Mouse (Mus musculus): ENCODE measurements at regions not wholly inside any gene's neighbourhood (a gene's known extent, or its start where the extent isn't known, plus 50 kb on each side); places are given as distances from the start of the nearest gene placed in this dataset.

DNA sequence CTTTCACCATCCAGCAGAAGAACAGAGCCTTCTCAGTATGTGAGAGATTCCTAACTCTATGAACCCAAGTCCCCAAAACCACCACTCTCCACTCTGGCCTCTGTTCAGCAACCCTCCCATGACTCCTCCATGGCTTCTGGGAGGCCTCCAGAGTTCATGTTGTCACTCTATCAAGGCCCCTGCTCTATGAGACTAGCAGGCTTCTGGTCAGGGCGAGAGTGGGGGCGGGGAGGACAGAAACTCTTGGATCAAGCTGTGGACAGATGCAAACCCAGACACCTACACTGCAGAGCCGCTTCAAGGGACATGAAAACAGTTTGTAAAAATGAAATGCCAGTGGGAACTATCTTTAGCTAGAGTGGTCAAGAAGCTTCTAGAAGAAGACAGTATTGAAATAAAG is 170.2 kb downstream of the Rybp start:
- H3K27me3 ChIP-seq: peaks cover 3% of the 10 kb centered on the region; the same call in 1 of the 2 replicates
- H3K4me3 ChIP-seq: no peak overlapping the region
- 85% methylated on average over 3 of the region's 3 CpGs for WGBS
- H3K9me3 ChIP-seq: no peaks in the 10 kb centered on the region; the same call in 1 of the 2 replicates
- H3K9ac ChIP-seq: no peak overlapping the region
- no peak overlapping the region for H3K4me2 ChIP-seq (replicated peaks)
- peaks cover 20% of the 10 kb centered on the region for H3K4me1 ChIP-seq
- no peaks in the 10 kb centered on the region for H3K36me3 ChIP-seq
- no peak for ATAC-seq (ENCODE audit: insufficient number of reproducible peaks, insufficient read depth, low FRiP score, low TSS enrichment)
- no peak overlapping the region for H3K27ac ChIP-seq

DNA sequence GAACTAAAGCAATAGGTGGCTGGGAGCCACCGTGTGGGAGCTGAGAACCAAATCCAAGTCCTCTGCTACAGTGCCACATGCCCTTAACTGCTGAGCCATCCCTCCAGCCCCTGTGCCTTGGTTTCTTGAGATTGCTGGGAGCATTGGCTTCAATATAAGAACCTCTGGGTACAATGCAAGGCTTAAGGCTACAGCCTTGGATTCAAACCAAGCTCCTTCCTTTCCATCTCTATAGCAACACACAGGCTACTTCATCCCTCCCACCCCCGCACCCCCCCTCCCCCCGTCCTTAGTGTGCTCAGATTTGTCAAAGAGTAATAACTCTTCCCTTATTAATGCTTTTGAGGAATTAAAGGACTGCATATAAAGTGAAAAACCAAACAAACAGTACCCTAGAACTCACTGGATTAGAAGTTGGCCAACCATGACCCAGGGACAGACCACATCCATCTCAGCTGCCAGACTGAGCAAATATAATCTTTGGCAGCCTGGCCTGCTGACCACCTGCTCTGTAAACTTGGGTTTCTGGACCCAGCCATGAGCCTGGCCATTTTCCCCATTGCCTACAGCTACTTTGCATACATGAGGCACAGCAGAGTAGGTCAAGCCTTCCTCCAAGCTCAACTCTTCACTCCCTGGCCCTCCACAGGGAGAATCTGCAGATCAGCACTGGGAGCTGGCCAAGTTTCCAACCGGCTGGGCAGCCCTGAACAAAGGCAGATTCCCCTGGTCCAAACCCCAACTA is 173.7 kb downstream of the Rybp start:
- no peaks in the 10 kb centered on the region for H3K27me3 ChIP-seq
- no peak overlapping the region for H3K27ac ChIP-seq
- H3K4me3 ChIP-seq: no peak overlapping the region
- ATAC-seq (ENCODE audit: insufficient number of reproducible peaks, insufficient read depth, low FRiP score, low TSS enrichment): no peak
- H3K36me3 ChIP-seq: no peaks in the 10 kb centered on the region
- 72% methylated on average over 4 of the region's 4 CpGs for WGBS
- H3K9me3 ChIP-seq: no peaks in the 10 kb centered on the region; the same call in 1 of the 2 replicates
- no peak overlapping the region for H3K9ac ChIP-seq
- H3K4me2 ChIP-seq (replicated peaks): no peak overlapping the region
- 0 out of 2 replicates have a peak, but pooled peaks cover 3% of the 10 kb centered on the region for H3K4me1 ChIP-seq

DNA sequence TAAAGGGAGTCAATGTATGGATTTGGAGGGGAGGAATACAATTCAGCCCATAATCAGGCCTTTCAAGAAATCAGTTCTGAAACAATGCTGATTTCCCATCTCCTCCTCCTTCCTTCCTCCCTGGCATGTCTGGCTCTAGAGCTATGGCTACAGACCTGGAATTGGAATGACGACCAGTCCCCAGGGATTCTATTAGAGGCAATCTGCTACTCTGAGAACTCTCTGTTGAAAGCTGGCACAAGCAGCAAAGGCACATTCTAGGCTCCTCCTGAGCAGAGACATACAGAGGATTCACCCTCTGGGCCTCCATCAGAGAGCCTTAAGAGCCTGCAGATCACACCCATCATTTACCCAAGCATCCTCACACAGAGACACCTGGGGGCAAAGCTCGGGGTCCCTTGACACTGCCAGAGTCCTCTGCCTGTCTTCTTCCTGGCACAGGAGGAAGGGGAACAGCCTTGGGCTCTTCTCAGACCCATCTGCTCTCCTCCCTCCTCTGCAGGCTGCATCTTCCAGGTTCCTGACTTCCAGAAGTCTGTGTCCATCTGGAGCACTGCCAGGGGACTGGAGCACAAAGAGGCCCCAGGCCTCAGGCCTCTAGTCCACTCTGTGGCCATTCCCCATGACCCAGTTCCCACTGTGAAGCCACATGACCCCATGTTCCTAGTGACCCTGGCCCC is 176.2 kb downstream of the Rybp start:
- Histone ChIP-seq H3K27me3 (no peaks in the 10 kb centered on the region), H3K9ac (no peak overlapping the region), H3K27ac (no peak overlapping the region), H3K36me3 (no peaks in the 10 kb centered on the region), H3K4me3 (no peak overlapping the region), H3K4me2 (replicated peaks) (no peak overlapping the region), H3K4me1 (no peaks in the 10 kb centered on the region), H3K9me3 (no peaks in the 10 kb centered on the region)
- WGBS: 54% methylated on average over 2 of the region's 2 CpGs
- no peak for ATAC-seq (ENCODE audit: insufficient number of reproducible peaks, insufficient read depth, low FRiP score, low TSS enrichment)

DNA sequence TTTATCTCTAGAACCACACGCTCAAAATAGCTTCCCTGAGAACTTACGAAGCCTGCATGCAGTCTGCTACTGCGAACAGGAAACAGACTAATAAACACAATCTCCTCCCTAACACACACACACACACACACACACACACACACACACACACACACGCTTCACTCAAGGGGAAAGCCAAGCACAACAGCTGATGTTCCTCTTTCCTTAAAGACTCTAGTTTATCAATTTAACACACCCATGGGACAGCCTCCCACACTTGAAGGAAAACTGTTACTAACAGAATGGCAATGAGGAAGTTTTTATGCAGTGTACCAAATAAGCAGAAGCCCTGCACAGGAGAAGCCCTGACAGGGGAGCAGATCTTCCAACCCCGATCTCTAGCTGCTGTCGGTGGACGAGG is 177.3 kb downstream of the Rybp start:
- H3K27me3 ChIP-seq: no peaks in the 10 kb centered on the region
- H3K4me3 ChIP-seq: no peak overlapping the region
- no peak for ATAC-seq (ENCODE audit: insufficient number of reproducible peaks, insufficient read depth, low FRiP score, low TSS enrichment)
- H3K9ac ChIP-seq: no peak overlapping the region
- WGBS: 64% methylated on average over 7 of the region's 7 CpGs
- no peaks in the 10 kb centered on the region for H3K9me3 ChIP-seq
- H3K4me1 ChIP-seq: no peaks in the 10 kb centered on the region
- H3K36me3 ChIP-seq: no peaks in the 10 kb centered on the region
- H3K27ac ChIP-seq: no peak overlapping the region
- no peak overlapping the region for H3K4me2 ChIP-seq (replicated peaks)

DNA sequence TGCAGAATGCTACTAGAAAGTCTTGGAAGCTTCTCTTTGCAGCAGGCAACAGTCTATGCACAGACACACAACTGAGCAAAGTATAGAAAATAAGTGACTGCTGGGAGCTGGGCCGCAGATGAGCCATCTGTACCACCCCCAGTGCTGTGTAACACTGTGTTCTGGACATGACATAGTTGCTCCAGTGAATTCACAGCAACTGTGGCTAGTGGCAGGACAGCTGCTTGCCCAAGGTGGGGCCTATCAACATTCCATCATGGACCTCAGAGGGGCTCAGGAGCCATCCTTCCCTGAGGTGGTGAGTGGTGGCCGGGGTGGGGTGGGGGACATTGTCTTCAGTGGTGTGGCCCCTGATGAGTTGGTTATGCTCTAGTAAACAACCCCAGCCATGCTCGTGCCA is 177.9 kb downstream of the Rybp start:
- Histone ChIP-seq H3K36me3 (no peaks in the 10 kb centered on the region), H3K9ac (no peak overlapping the region), H3K4me3 (no peak overlapping the region), H3K9me3 (no peaks in the 10 kb centered on the region), H3K4me2 (replicated peaks) (no peak overlapping the region), H3K27me3 (no peaks in the 10 kb centered on the region), H3K27ac (no peak overlapping the region), H3K4me1 (no peaks in the 10 kb centered on the region)
- WGBS: 69% methylated on average over 3 of the region's 3 CpGs
- no peak for ATAC-seq (ENCODE audit: insufficient number of reproducible peaks, insufficient read depth, low FRiP score, low TSS enrichment)

DNA sequence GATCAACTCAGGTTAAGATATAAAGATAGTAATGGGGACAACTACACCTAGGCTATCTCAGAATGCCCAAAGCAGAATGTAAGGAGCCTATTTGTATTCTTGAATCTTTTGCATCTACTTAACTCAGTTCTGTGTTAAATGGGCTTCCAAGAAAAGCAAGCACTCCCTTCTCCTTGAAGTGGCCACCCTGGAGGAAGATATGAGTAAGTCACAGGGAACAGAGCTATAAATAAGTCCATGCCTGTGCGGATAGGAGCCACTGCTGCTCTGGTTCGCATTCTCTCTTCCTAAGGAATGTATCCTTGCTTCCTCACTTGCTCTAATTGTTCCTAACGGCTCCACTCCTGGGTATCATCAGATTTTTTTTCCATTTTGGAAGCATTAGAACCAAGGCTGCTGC is 179.8 kb downstream of the Rybp start:
- H3K4me2 ChIP-seq (replicated peaks): no peak overlapping the region
- no peak overlapping the region for H3K27ac ChIP-seq
- no peak overlapping the region for H3K4me3 ChIP-seq
- 56% methylated on average over 3 of the region's 3 CpGs for WGBS
- no peak for ATAC-seq (ENCODE audit: insufficient number of reproducible peaks, insufficient read depth, low FRiP score, low TSS enrichment)
- H3K4me1 ChIP-seq: no peaks in the 10 kb centered on the region
- no peaks in the 10 kb centered on the region for H3K27me3 ChIP-seq
- no peaks in the 10 kb centered on the region for H3K9me3 ChIP-seq
- H3K36me3 ChIP-seq: no peaks in the 10 kb centered on the region
- no peak overlapping the region for H3K9ac ChIP-seq

DNA sequence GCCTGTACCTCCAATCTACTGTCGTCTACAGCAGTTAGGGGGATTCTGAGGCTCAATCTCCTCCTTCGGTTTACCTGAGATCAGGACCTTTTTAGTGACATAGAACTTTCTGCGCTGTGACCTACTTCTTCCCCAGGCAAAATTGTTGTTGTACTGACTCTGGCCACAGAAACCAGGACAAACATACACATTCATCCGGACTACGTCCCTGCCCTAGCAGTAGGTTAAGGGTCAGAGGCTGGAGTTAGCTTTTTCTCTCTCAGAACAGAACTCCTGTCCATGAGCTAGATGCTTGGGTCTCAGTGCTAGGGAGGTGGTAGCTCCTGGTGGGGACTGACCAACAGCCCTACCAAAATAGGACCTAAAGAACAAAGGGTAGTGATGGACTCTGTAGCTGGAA is 180.2 kb downstream of the Rybp start:
- Histone ChIP-seq H3K9ac (no peak overlapping the region), H3K9me3 (no peaks in the 10 kb centered on the region), H3K4me3 (no peak overlapping the region), H3K4me2 (replicated peaks) (no peak overlapping the region), H3K27me3 (no peaks in the 10 kb centered on the region), H3K36me3 (no peaks in the 10 kb centered on the region), H3K27ac (no peak overlapping the region), H3K4me1 (no peaks in the 10 kb centered on the region)
- no peak for ATAC-seq (ENCODE audit: insufficient number of reproducible peaks, insufficient read depth, low FRiP score, low TSS enrichment)
- 70% methylated on average over 5 of the region's 5 CpGs for WGBS

DNA sequence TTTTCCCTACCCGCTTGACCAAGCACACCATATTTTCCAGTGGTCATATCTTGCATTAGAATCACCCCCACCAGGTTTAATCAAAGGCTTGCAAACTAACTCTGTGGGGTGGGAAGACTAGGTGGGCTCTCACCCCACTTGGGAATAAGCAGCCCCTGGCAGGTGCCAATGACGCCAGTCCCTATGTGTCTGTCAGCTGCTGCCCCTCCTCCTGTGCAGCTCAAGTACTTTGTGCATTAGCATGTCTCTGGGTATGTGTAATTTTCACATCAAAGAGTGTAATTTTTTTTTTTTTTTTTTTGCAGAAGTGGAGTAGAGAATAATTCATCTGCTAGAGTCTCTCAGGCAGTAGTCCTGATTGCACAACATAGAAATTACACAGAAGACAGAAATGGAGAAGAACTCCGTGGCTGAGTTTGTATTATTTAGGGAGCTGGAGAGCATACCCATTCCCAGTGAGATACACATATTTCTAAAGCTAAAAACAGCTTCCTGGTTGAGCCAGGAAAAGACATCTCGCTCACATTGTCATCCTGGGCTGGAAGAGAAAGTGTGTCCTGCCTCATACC is 186.6 kb downstream of the Rybp start:
- ATAC-seq (ENCODE audit: insufficient number of reproducible peaks, insufficient read depth, low FRiP score, low TSS enrichment): no peak
- Histone ChIP-seq H3K4me3 (no peak overlapping the region), H3K36me3 (no peaks in the 10 kb centered on the region), H3K9ac (no peak overlapping the region), H3K4me1 (no peaks in the 10 kb centered on the region), H3K4me2 (replicated peaks) (no peak overlapping the region), H3K27me3 (0 out of 2 replicates have a peak, but pooled peaks cover 4% of the 10 kb centered on the region), H3K27ac (no peak overlapping the region), H3K9me3 (no peaks in the 10 kb centered on the region)
- WGBS: 80% methylated on average over 4 of the region's 4 CpGs

DNA sequence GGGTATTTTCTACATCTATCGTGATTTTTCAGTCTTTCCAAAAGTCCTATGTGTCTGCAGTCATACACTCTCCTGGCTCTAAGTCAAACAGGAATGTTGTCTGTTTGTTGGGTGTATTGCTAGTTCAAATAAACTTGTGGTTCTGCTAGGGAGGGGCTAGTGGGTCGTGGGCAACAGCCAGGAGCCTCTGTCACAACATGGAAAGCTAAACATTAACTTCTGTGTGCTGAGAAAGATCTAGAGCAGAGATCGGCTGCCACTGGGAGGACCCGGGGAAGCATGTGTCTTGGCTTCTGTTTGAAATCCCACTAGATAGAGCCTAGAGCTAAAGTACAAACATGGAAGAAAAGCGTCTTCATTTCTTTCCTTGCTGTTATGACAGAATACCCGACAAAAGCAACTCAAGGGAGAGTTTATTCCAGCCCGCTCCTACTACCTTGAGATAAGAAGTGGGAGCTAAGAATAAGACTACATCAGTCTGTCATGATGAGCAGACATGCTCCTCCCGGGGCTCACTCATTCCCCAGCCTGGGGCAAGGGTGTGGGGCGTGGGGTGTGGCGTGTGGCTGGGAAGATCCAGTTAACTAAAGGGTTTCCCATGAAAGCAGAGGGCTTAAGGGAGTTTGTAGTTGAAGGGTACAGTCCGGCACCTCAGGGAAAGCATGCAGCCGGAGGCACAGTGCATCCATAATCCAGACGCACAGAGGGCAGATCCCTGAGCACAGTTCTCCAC is 190.7 kb downstream of the Rybp start:
- 76% methylated on average over 13 of the region's 13 CpGs for WGBS

DNA sequence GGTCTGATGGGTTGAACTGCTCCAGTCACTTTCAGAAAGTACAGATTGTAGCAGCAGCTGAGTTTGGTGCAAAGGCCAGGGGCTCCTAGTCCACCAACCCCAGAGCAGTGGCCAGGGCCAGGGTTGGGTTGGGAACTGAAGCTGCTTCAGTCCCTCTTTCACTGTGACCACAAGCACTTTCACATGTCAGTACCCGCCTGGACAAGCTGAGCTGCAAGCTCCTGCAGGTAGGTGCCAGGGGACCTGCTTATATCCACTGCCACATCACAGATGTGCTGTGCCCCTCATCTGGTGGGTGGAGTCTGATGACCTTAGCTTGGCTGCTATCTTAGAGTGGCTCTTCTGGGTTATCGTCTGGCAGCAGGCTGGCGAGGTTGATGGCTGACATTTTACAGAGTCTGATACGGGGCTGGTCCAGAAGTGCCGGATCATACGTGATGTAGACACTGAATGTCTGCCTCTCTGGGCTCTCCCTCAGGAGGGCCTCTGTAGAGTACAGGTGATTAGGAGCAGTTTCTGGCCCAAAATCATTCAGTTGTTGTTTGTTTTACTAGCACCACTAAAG is 192.6 kb downstream of the Rybp start:
- 91% methylated on average over 6 of the region's 6 CpGs for WGBS
- no peak overlapping the region for H3K27ac ChIP-seq
- no peaks in the 10 kb centered on the region for H3K4me1 ChIP-seq
- no peaks in the 10 kb centered on the region for H3K9me3 ChIP-seq
- H3K9ac ChIP-seq: no peak overlapping the region
- ATAC-seq (ENCODE audit: insufficient number of reproducible peaks, insufficient read depth, low FRiP score, low TSS enrichment): no peak
- H3K4me2 ChIP-seq (replicated peaks): no peak overlapping the region
- no peak overlapping the region for H3K4me3 ChIP-seq
- no peaks in the 10 kb centered on the region for H3K36me3 ChIP-seq
- 0 out of 2 replicates have a peak, but pooled peaks cover 1% of the 10 kb centered on the region for H3K27me3 ChIP-seq

More for the DNA sequence above, 190.7 kb downstream of the Rybp start:
- Histone ChIP-seq H3K27me3 (0 out of 2 replicates have a peak, but pooled peaks cover 4% of the 10 kb centered on the region), H3K9ac (no peak overlapping the region), H3K27ac (no peak overlapping the region), H3K36me3 (no peaks in the 10 kb centered on the region), H3K9me3 (no peaks in the 10 kb centered on the region), H3K4me1 (no peaks in the 10 kb centered on the region), H3K4me3 (no peak overlapping the region), H3K4me2 (replicated peaks) (no peak overlapping the region)
- ATAC-seq (ENCODE audit: insufficient number of reproducible peaks, insufficient read depth, low FRiP score, low TSS enrichment): no peak

DNA sequence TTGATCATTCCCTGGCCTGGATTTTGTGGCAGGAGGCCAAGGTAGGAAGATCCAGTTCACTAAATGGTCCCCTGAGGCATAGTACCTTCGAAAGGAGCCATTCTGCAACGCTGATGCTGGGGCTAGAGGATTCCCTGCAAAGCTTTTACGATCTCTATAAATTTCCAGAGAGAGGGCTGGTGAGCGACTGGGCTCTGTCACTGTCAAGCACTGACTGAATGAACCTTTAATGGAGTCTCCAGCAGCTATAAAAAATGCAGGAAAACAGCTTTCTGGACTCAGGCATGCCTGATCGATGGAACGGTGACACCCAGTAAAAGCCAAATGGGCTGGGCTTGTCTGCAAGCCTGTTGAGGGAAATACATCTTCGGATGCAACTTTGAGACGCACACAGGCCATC is 194.4 kb downstream of the Rybp start:
- no peak for ATAC-seq (ENCODE audit: insufficient number of reproducible peaks, insufficient read depth, low FRiP score, low TSS enrichment)
- no peaks in the 10 kb centered on the region for H3K36me3 ChIP-seq
- H3K4me1 ChIP-seq: no peaks in the 10 kb centered on the region
- no peak overlapping the region for H3K4me2 ChIP-seq (replicated peaks)
- no peak overlapping the region for H3K4me3 ChIP-seq
- H3K27ac ChIP-seq: no peak overlapping the region
- WGBS: 81% methylated on average over 8 of the region's 8 CpGs
- no peaks in the 10 kb centered on the region for H3K9me3 ChIP-seq
- no peak overlapping the region for H3K9ac ChIP-seq
- H3K27me3 ChIP-seq: no peaks in the 10 kb centered on the region
